Mouse (Mus musculus): ENCODE measurements around the gene Serpine1. TPM values are rescaled to one million over a fixed set of nuclear protein-coding genes. Genes with fewer than 3 reads are reported as not detected.
"Not testable (repeated sequence)": the region's sequence is repeated elsewhere in the genome, so short reads cannot be mapped to it uniquely, and the experiment has no call there.

Gene Serpine1
- 0.07 and 0.51 TPM in 2 replicates for polyA plus RNA-seq (2016; fragmentation: Nextera tagmentation; extraction: Ambion mirVana)

- no peaks in the 10 kb centered on the region for H3K9me3 ChIP-seq
- peaks cover 45% of the 10 kb centered on the region for H3K4me1 ChIP-seq
- 20% methylated on average over 23 of the region's 23 CpGs for WGBS
- peak within 1 kb of the TSS; percentile 50 for H3K4me3 ChIP-seq
- peak; percentile 92 for DNase-seq (ENCODE audit: low spot score)
- H3K27me3 ChIP-seq (ENCODE audit: insufficient read depth, poor library complexity, severe bottlenecking), result no peaks in the 10 kb centered on the region
- 0 out of 2 replicates have a peak, but pooled peaks cover 2% of the 10 kb centered on the region for H3K36me3 ChIP-seq
- H3K27ac ChIP-seq, result peak within 1 kb of the TSS; percentile 80
Observed at GRCm38 (mm10) chr5:137072079-137072960, at the start of gene Serpine1. TSS of gene Serpine1 (minus strand) at chr5:137072268.

- DNase-seq (ENCODE audit: low spot score), result no peak
- peaks cover 11% of the 10 kb centered on the region for H3K4me1 ChIP-seq
- WGBS, result 71% methylated on average over 4 of the region's 4 CpGs
- no peak overlapping the region for H3K4me3 ChIP-seq
- no peak overlapping the region for H3K27ac ChIP-seq
- H3K9me3 ChIP-seq, result no peaks in the 10 kb centered on the region
- no peaks in the 10 kb centered on the region for H3K27me3 ChIP-seq (ENCODE audit: insufficient read depth, poor library complexity, severe bottlenecking)
- H3K36me3 ChIP-seq, result no peaks in the 10 kb centered on the region
Observed at GRCm38 (mm10) chr5:137121280-137121679, 49.2 kb upstream of the Serpine1 start.

DNA sequence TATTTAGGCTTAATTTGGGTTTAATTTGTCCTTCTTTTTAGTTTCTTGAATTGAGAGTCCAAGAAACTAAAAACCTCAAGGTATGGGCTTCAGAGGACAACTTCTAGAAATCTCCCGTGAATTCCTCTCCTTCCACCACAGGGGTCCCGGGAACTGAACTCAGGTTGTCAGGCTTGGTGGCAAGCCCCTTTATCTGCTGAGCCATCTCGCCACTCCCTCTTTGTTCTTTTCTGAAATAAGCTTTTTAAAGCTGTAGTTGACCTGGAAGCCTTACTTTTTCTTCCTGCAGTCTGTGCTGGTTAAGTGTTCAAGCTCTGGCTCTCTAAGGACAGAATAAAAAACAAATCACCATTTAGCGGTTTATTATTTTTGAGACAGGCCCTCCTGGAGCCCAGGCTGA is 46.8 kb upstream of the Serpine1 start:
- Histone ChIP-seq H3K4me3 (no peak overlapping the region), H3K9me3 (no peaks in the 10 kb centered on the region), H3K27me3 (ENCODE audit: insufficient read depth, poor library complexity, severe bottlenecking) (no peaks in the 10 kb centered on the region), H3K36me3 (peaks cover 8% of the 10 kb centered on the region), H3K27ac (no peak overlapping the region), H3K4me1 (peaks cover 27% of the 10 kb centered on the region)
- 78% methylated on average over 4 of the region's 4 CpGs for WGBS
- DNase-seq (ENCODE audit: low spot score), result no peak

- not testable (repeated sequence) for H3K27me3 ChIP-seq (ENCODE audit: insufficient read depth, poor library complexity, severe bottlenecking); DNase-seq (ENCODE audit: low spot score); H3K27ac ChIP-seq; H3K9me3 ChIP-seq; H3K4me3 ChIP-seq
- Histone ChIP-seq H3K4me1 (peaks cover 26% of the 10 kb centered on the region), H3K36me3 (peaks cover 17% of the 10 kb centered on the region)
- WGBS, result 84% methylated on average over 3 of the region's 3 CpGs
Observed at GRCm38 (mm10) chr5:137117994-137118393, 45.9 kb upstream of the Serpine1 start.

DNA sequence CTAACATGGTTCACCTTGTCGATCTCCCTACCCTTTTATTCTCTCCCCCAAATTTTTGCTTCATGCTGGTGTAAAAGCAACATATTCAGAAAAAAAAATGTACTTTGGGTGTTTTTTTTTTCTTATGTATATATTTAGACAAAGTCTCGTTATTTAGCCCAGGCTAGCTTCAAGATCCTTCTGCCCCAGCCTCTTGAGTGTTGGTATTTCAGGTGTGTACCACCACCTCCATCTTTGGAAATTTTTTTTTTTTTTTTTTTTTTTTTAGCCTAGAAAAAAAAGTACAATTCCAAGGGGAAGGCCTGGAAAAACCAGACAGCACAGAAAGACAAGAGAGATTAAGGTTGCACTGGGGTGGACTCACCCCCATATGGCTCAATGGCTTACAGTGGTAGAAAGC is 44.9 kb upstream of the Serpine1 start:
- H3K27ac ChIP-seq, result 0 out of 2 replicates have a peak overlapping the region, but pooled peaks have one; percentile 94
- no peak overlapping the region for H3K4me3 ChIP-seq
- 78% methylated on average over 2 of the region's 2 CpGs for WGBS
- H3K27me3 ChIP-seq (ENCODE audit: insufficient read depth, poor library complexity, severe bottlenecking), result no peaks in the 10 kb centered on the region
- DNase-seq (ENCODE audit: low spot score), result no peak
- H3K9me3 ChIP-seq, result 0 out of 2 replicates have a peak, but pooled peaks cover 4% of the 10 kb centered on the region
- peaks cover 22% of the 10 kb centered on the region for H3K4me1 ChIP-seq
- H3K36me3 ChIP-seq, result peaks cover 26% of the 10 kb centered on the region

- peak; percentile 93 for DNase-seq (ENCODE audit: low spot score)
- H3K27me3 ChIP-seq (ENCODE audit: insufficient read depth, poor library complexity, severe bottlenecking), result no peaks in the 10 kb centered on the region
- H3K27ac ChIP-seq, result peak within 1 kb of the TSS; percentile 94
- H3K36me3 ChIP-seq, result peaks cover 34% of the 10 kb centered on the region
- peak within 1 kb of the TSS; percentile 78 for H3K4me3 ChIP-seq
- H3K9me3 ChIP-seq, result 0 out of 2 replicates have a peak, but pooled peaks cover 4% of the 10 kb centered on the region
- peaks cover 22% of the 10 kb centered on the region for H3K4me1 ChIP-seq
- 4% methylated on average over 29 of the region's 29 CpGs for WGBS
Observed at GRCm38 (mm10) chr5:137115866-137116847, 44.1 kb upstream of the Serpine1 start, which contains the start of gene Trim56. TSS of gene Trim56 (minus strand) at chr5:137116209.

- peak overlapping the region; percentile 94 for H3K27ac ChIP-seq
- WGBS, result 72% methylated on average over 9 of the region's 9 CpGs
- H3K36me3 ChIP-seq, result peaks cover 39% of the 10 kb centered on the region
- H3K4me1 ChIP-seq, result peaks cover 24% of the 10 kb centered on the region
- no peaks in the 10 kb centered on the region for H3K27me3 ChIP-seq (ENCODE audit: insufficient read depth, poor library complexity, severe bottlenecking)
- 0 out of 2 replicates have a peak, but pooled peaks cover 8% of the 10 kb centered on the region for H3K9me3 ChIP-seq
- H3K4me3 ChIP-seq, result peak overlapping the region; percentile 78
- no peak for DNase-seq (ENCODE audit: low spot score)
Observed at GRCm38 (mm10) chr5:137114891-137115561, 43.0 kb upstream of the Serpine1 start.

GRCm38 (mm10) chr5:137111542-137112408 is 39.7 kb upstream of the Serpine1 start:
- peaks cover 27% of the 10 kb centered on the region for H3K4me1 ChIP-seq
- no peak overlapping the region for H3K4me3 ChIP-seq
- H3K36me3 ChIP-seq, result peaks cover 39% of the 10 kb centered on the region
- 78% methylated on average over 5 of the region's 5 CpGs for WGBS
- no peaks in the 10 kb centered on the region for H3K27me3 ChIP-seq (ENCODE audit: insufficient read depth, poor library complexity, severe bottlenecking)
- no peak for DNase-seq (ENCODE audit: low spot score)
- no peak overlapping the region for H3K27ac ChIP-seq
- H3K9me3 ChIP-seq, result 0 out of 2 replicates have a peak, but pooled peaks cover 8% of the 10 kb centered on the region

DNA sequence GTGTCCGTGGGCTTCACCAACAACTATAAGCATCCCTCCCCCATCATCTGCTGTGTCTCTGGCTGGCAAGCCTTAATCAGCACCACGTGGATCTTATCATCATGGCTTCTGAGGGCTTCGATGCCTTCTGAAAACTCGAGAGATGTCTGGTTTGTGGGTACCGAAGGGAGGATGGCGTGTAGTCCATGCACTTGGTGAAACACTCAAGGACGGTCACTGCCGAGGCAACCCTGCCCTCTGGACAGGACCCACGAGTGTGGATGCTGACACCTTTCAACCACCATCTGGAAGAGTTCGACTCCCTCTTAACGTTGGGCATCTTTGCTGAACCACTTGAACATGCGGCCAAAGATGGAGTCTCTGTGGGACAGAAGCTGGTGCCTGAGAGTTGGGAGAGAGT is 38.8 kb upstream of the Serpine1 start:
- 85% methylated on average over 12 of the region's 12 CpGs for WGBS
- peaks cover 39% of the 10 kb centered on the region for H3K36me3 ChIP-seq

GRCm38 (mm10) chr5:137109941-137110593 is 38.0 kb upstream of the Serpine1 start:
- Histone ChIP-seq H3K27me3 (ENCODE audit: insufficient read depth, poor library complexity, severe bottlenecking) (no peaks in the 10 kb centered on the region), H3K4me1 (peaks cover 12% of the 10 kb centered on the region), H3K4me3 (no peak overlapping the region), H3K27ac (no peak overlapping the region), H3K36me3 (peaks cover 39% of the 10 kb centered on the region), H3K9me3 (0 out of 2 replicates have a peak, but pooled peaks cover 8% of the 10 kb centered on the region)
- DNase-seq (ENCODE audit: low spot score), result no peak
- WGBS, result 54% methylated on average over 25 of the region's 25 CpGs

More for the DNA sequence above, 38.8 kb upstream of the Serpine1 start:
- Histone ChIP-seq H3K9me3 (0 out of 2 replicates have a peak, but pooled peaks cover 8% of the 10 kb centered on the region), H3K27me3 (ENCODE audit: insufficient read depth, poor library complexity, severe bottlenecking) (no peaks in the 10 kb centered on the region), H3K4me3 (no peak overlapping the region), H3K27ac (no peak overlapping the region), H3K4me1 (peaks cover 20% of the 10 kb centered on the region)
- no peak for DNase-seq (ENCODE audit: low spot score)

DNA sequence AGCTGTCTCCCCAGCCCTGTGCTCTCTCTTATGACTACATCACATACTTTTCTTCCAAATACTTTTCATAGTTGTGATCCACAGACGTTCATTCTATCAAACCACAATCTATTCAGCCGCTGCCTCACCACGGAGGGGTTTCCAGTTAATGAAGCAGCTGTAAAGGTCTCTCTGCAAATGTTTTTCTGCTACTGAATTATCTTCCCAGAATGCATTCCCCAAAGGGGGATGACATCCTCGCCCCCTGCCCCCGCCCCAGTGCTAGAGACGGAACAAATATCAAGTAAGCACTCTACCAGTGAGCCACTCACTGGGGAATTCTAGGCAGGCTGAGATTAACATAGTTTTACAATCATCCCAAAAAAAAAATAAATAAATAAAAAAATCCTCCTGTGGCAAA is 36.0 kb upstream of the Serpine1 start:
- WGBS, result 64% methylated on average over 6 of the region's 6 CpGs

More for the DNA sequence above, 36.0 kb upstream of the Serpine1 start:
- no peak for DNase-seq (ENCODE audit: low spot score)
- Histone ChIP-seq H3K27me3 (ENCODE audit: insufficient read depth, poor library complexity, severe bottlenecking) (no peaks in the 10 kb centered on the region), H3K36me3 (peaks cover 23% of the 10 kb centered on the region), H3K9me3 (0 out of 2 replicates have a peak, but pooled peaks cover 4% of the 10 kb centered on the region), H3K4me3 (no peak overlapping the region), H3K27ac (no peak overlapping the region), H3K4me1 (peaks cover 13% of the 10 kb centered on the region)
